Mouse (Mus musculus): ENCODE results near the gene Htr1f. TPM values are rescaled to one million over a fixed set of nuclear protein-coding genes. Genes with fewer than 3 reads are reported as not detected.

The Htr1f gene
- total and polyA plus RNA-seq, 2 experiments from 2014 or later, result not detected

DNA sequence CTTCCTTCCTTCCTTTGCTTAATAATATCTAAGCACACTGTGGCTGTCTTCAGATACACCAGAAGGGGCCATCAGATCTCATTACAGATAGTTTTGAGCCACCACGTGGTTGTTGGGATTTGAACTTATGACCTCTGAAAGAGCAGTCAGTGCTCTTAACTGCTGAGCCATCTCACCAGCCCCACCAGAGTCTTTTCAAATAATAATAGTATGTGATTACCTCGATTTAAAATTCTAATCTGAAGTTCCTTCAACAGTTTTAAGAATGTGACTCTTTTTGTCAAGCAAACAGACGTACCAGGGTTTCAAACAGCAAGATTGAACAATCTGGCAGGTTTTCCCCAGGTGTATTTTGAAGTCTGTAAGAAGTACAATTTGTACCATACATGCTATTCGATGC, 220.1 kb downstream of the Htr1f start:
- DNase-seq (ENCODE audit: low spot score) (no peak), ATAC-seq (ENCODE audit: insufficient read depth, low read depth) (no peak)
- Histone ChIP-seq H3K36me3 (replicated peaks; ENCODE audit: control insufficient read depth, insufficient read depth, low read length) (no peaks in the 10 kb centered on the region), H3K4me1 (ENCODE audit: control insufficient read depth, insufficient read depth) (0 out of 2 replicates have a peak, but pooled peaks cover 9% of the 10 kb centered on the region), H3K27ac (ENCODE audit: low read depth) (no peak overlapping the region), H3K4me2 (ENCODE audit: low read depth, low read length) (no peak overlapping the region), H3K27me3 (ENCODE audit: control insufficient read depth, insufficient read depth, low read length) (no peaks in the 10 kb centered on the region), H3K9me3 (replicated peaks; ENCODE audit: control insufficient read depth, low read length) (0 out of 2 replicates have a peak, but pooled peaks cover 8% of the 10 kb centered on the region), H3K4me3 (ENCODE audit: low read depth, low read length) (no peak overlapping the region), H3K9ac (replicated peaks; ENCODE audit: low read depth, low read length) (no peak overlapping the region)
- 48% methylated on average over 4 of the region's 4 CpGs for WGBS
- no peak for TF ChIP-seq CTCF (IDR thresholded peaks at IDR 0.05; ENCODE audit: low read depth)
- no peak for TF ChIP-seq EP300 (IDR thresholded peaks at IDR 0.05; ENCODE audit: low read depth)

DNA sequence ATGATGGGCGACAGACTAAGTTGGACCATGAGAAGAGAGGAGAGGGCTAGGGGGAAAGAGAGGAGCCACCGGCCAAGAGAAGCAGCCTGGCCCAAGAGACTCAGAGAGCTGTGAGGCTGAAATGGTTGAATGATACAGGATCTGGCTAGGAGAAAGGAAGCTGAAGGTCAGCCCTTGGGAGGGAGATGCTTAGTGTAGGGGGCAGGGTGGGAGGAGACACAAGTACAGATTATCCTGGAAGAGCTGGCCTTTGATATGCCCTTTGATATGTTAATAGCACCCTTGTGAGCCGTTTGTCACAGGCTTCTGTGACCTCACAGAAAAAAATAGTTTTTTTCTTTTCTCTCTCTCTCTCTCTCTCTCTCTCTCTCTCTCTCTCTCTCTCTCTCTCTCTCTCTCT, 220.5 kb downstream of the Htr1f start:
- 39% methylated on average over 3 of the region's 3 CpGs for WGBS
- no peak overlapping the region for H3K4me2 ChIP-seq (ENCODE audit: low read depth, low read length)
- DNase-seq (ENCODE audit: low spot score), result no peak
- no peak for ATAC-seq (ENCODE audit: insufficient read depth, low read depth)
- TF ChIP-seq CTCF (IDR thresholded peaks at IDR 0.05; ENCODE audit: low read depth) (no peak), EP300 (IDR thresholded peaks at IDR 0.05; ENCODE audit: low read depth) (no peak)
- H3K27me3 ChIP-seq (ENCODE audit: control insufficient read depth, insufficient read depth, low read length), result no peaks in the 10 kb centered on the region
- H3K9me3 ChIP-seq (replicated peaks; ENCODE audit: control insufficient read depth, low read length), result 0 out of 2 replicates have a peak, but pooled peaks cover 8% of the 10 kb centered on the region
- no peak overlapping the region for H3K9ac ChIP-seq (replicated peaks; ENCODE audit: low read depth, low read length)
- H3K4me1 ChIP-seq (ENCODE audit: control insufficient read depth, insufficient read depth), result 0 out of 2 replicates have a peak, but pooled peaks cover 9% of the 10 kb centered on the region
- no peak overlapping the region for H3K4me3 ChIP-seq (ENCODE audit: low read depth, low read length)
- no peaks in the 10 kb centered on the region for H3K36me3 ChIP-seq (replicated peaks; ENCODE audit: control insufficient read depth, insufficient read depth, low read length)
- peak overlapping the region; percentile 23; the same call in 1 of the 2 replicates for H3K27ac ChIP-seq (ENCODE audit: low read depth)

DNA sequence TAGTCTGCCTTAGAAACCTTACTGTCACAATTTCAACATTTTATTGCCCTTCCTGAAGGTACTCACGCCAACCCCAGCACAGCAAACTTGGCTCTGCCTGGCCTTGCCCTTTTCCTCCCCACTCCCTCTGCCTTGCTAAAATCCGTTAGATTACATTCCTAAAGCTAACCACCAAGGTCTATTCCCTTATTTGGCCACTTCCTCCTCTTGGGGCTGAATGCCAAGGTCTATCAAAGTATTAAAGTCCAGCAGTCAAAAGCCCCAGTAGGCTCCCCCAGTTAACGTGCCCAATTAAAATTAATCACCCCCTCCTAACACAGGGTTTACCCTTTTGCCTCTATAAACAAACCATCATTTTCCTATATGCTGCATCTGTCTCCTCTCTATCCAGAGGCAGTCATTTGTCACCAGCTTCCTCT, 221.2 kb downstream of the Htr1f start:
- Histone ChIP-seq H3K4me2 (ENCODE audit: low read depth, low read length) (0 out of 2 replicates have a peak overlapping the region, but pooled peaks have one; percentile 6), H3K27me3 (ENCODE audit: control insufficient read depth, insufficient read depth, low read length) (no peaks in the 10 kb centered on the region), H3K9me3 (replicated peaks; ENCODE audit: control insufficient read depth, low read length) (0 out of 2 replicates have a peak, but pooled peaks cover 8% of the 10 kb centered on the region), H3K27ac (ENCODE audit: low read depth) (no peak overlapping the region), H3K4me3 (ENCODE audit: low read depth, low read length) (no peak overlapping the region), H3K36me3 (replicated peaks; ENCODE audit: control insufficient read depth, insufficient read depth, low read length) (no peaks in the 10 kb centered on the region), H3K4me1 (ENCODE audit: control insufficient read depth, insufficient read depth) (0 out of 2 replicates have a peak, but pooled peaks cover 9% of the 10 kb centered on the region), H3K9ac (replicated peaks; ENCODE audit: low read depth, low read length) (no peak overlapping the region)
- ATAC-seq (ENCODE audit: insufficient read depth, low read depth) (peak; percentile 53), DNase-seq (ENCODE audit: low spot score) (peak; percentile 26)
- 6% methylated on average over 3 of the region's 3 CpGs for WGBS
- no peak for TF ChIP-seq EP300 (IDR thresholded peaks at IDR 0.05; ENCODE audit: low read depth)
- TF ChIP-seq CTCF (IDR thresholded peaks at IDR 0.05; ENCODE audit: low read depth), result no peak

DNA sequence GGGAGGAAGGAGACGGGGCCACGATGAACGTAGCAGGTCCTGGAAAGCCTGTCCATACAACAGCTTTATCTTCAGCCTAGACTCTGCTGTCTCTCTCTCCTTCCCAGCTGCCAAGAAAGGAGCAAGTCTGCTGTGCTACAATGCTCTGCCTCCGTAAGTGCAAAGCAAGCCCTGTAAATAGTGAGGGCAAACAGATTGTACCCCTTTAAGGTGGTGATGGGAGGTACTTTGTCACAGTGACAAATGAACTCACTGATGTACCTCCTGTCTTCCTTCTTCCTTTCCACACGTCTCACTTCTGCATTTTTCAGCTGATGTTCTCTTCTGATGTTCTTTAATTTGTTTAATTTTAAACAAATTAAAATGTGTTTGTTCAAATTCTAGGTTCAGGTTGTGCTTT, 221.8 kb downstream of the Htr1f start:
- H3K27ac ChIP-seq (ENCODE audit: low read depth), result no peak overlapping the region
- ATAC-seq (ENCODE audit: insufficient read depth, low read depth) (no peak), DNase-seq (ENCODE audit: low spot score) (no peak)
- H3K27me3 ChIP-seq (ENCODE audit: control insufficient read depth, insufficient read depth, low read length), result no peaks in the 10 kb centered on the region
- 29% methylated on average over 5 of the region's 5 CpGs for WGBS
- no peak overlapping the region for H3K9ac ChIP-seq (replicated peaks; ENCODE audit: low read depth, low read length)
- no peak overlapping the region for H3K4me3 ChIP-seq (ENCODE audit: low read depth, low read length)
- peak overlapping the region; percentile 6; the same call in 1 of the 2 replicates for H3K4me2 ChIP-seq (ENCODE audit: low read depth, low read length)
- H3K4me1 ChIP-seq (ENCODE audit: control insufficient read depth, insufficient read depth), result 0 out of 2 replicates have a peak, but pooled peaks cover 9% of the 10 kb centered on the region
- no peaks in the 10 kb centered on the region for H3K36me3 ChIP-seq (replicated peaks; ENCODE audit: control insufficient read depth, insufficient read depth, low read length)
- TF ChIP-seq EP300 (IDR thresholded peaks at IDR 0.05; ENCODE audit: low read depth), result no peak
- H3K9me3 ChIP-seq (replicated peaks; ENCODE audit: control insufficient read depth, low read length), result 0 out of 2 replicates have a peak, but pooled peaks cover 4% of the 10 kb centered on the region

DNA sequence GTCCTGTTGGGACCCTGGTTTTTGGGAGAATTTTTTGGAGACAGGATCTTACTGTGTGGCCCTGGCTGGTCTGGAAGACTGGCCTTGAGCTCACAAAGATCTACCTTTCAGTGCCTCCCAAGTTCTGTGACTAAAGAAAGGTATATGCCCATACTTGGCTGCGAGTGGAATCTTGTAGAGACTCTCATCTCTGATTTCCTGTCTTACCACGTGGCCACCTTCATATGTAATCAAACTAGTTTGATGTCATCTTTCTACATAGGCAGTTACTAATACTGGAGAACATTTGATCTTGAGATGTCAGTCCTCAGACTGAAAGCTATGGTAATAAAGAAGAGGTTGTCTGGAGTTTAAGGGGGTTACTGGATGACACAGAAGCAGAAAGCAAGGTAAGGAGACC, 224.2 kb downstream of the Htr1f start:
- no peak overlapping the region for H3K4me2 ChIP-seq (ENCODE audit: low read depth, low read length)
- no peaks in the 10 kb centered on the region for H3K36me3 ChIP-seq (replicated peaks; ENCODE audit: control insufficient read depth, insufficient read depth, low read length)
- ATAC-seq (ENCODE audit: insufficient read depth, low read depth) (no peak), DNase-seq (ENCODE audit: low spot score) (no peak)
- no peak overlapping the region for H3K9ac ChIP-seq (replicated peaks; ENCODE audit: low read depth, low read length)
- 0 out of 2 replicates have a peak, but pooled peaks cover 9% of the 10 kb centered on the region for H3K4me1 ChIP-seq (ENCODE audit: control insufficient read depth, insufficient read depth)
- H3K9me3 ChIP-seq (replicated peaks; ENCODE audit: control insufficient read depth, low read length), result no peaks in the 10 kb centered on the region
- TF ChIP-seq EP300 (IDR thresholded peaks at IDR 0.05; ENCODE audit: low read depth), result no peak
- no peak for TF ChIP-seq CTCF (IDR thresholded peaks at IDR 0.05; ENCODE audit: low read depth)
- H3K27ac ChIP-seq (ENCODE audit: low read depth), result no peak overlapping the region
- H3K4me3 ChIP-seq (ENCODE audit: low read depth, low read length), result no peak overlapping the region
- no peaks in the 10 kb centered on the region for H3K27me3 ChIP-seq (ENCODE audit: control insufficient read depth, insufficient read depth, low read length)
- 77% methylated on average over 2 of the region's 2 CpGs for WGBS

DNA sequence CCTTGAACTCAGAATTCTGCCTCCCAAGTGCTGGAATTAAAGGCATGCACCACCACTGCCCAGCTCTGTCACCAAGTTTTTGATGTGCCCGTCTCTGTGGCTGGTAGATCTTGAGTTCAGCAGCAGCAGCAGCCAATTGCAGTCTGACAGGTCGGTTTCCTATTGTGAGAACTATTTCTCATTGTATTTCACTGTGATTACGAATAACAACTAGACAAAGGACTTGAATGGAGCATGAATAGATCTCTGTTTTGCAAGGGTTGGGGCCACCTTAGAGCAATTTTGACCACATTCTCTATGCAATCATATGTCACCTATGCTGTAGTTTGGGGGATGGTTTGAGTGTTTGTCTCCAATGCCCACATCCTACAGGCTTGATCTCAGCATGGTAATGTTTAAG, 224.7 kb downstream of the Htr1f start:
- no peak for TF ChIP-seq EP300 (IDR thresholded peaks at IDR 0.05; ENCODE audit: low read depth)
- no peak for TF ChIP-seq CTCF (IDR thresholded peaks at IDR 0.05; ENCODE audit: low read depth)
- H3K9ac ChIP-seq (replicated peaks; ENCODE audit: low read depth, low read length), result no peak overlapping the region
- DNase-seq (ENCODE audit: low spot score), result no peak
- H3K36me3 ChIP-seq (replicated peaks; ENCODE audit: control insufficient read depth, insufficient read depth, low read length), result no peaks in the 10 kb centered on the region
- H3K27ac ChIP-seq (ENCODE audit: low read depth), result no peak overlapping the region
- H3K9me3 ChIP-seq (replicated peaks; ENCODE audit: control insufficient read depth, low read length), result no peaks in the 10 kb centered on the region
- H3K4me1 ChIP-seq (ENCODE audit: control insufficient read depth, insufficient read depth), result 0 out of 2 replicates have a peak, but pooled peaks cover 9% of the 10 kb centered on the region
- no peak for ATAC-seq (ENCODE audit: insufficient read depth, low read depth)
- no peaks in the 10 kb centered on the region for H3K27me3 ChIP-seq (ENCODE audit: control insufficient read depth, insufficient read depth, low read length)
- H3K4me2 ChIP-seq (ENCODE audit: low read depth, low read length), result no peak overlapping the region
- 60% methylated on average over 3 of the region's 3 CpGs for WGBS
- no peak overlapping the region for H3K4me3 ChIP-seq (ENCODE audit: low read depth, low read length)
